Mouse (Mus musculus): ENCODE measurements around the gene Gm10401. TPM values are rescaled to one million over a fixed set of nuclear protein-coding genes. Genes with fewer than 3 reads are reported as not detected.
"Not testable (repeated sequence)": the region's sequence is repeated elsewhere in the genome, so short reads cannot be mapped to it uniquely, and the experiment has no call there.

Gm10401 gene
- polyA plus RNA-seq, 1 experiment from 2014 or later = 31.5 TPM

GRCm38 (mm10) chr5:115076144-115076901 is 21.8 kb downstream of the Gm10401 start:
- Histone ChIP-seq H3K27me3 (ENCODE audit: control insufficient read depth, insufficient read depth, low read length) (no peaks in the 10 kb centered on the region), H3K9me3 (ENCODE audit: control insufficient read depth, low read length) (no peaks in the 10 kb centered on the region), H3K4me3 (ENCODE audit: control insufficient read depth in 1 of 2, insufficient read depth in 1 of 2, low read depth in 1 of 2, low read length in 2 of 2) (no peak overlapping the region), H3K4me2 (ENCODE audit: low read length) (no peak overlapping the region), H3K27ac (replicated peaks in 1 of 2; ENCODE audit: control insufficient read depth in 1 of 2, insufficient read depth in 1 of 2, low read depth in 2 of 2, low read length in 2 of 2) (no peak overlapping the region), H3K36me3 (ENCODE audit: control insufficient read depth, insufficient read depth, low read length) (peaks cover 28% of the 10 kb centered on the region), H3K4me1 (ENCODE audit: control insufficient read depth in 2 of 2, insufficient read depth in 2 of 2, low read length in 2 of 2) (peaks cover 8 to 15% of the 10 kb centered on the region in 2 experiments), H3K9ac (ENCODE audit: low read length) (no peak overlapping the region)
- ATAC-seq (ENCODE audit: insufficient number of reproducible peaks, insufficient read depth, low FRiP score, low read depth) = no peak
- WGBS = 43% methylated on average over 5 of the region's 5 CpGs

- Histone ChIP-seq H3K4me1 (ENCODE audit: control insufficient read depth in 2 of 2, insufficient read depth in 2 of 2, low read length in 2 of 2) (peaks cover 10 to 19% of the 10 kb centered on the region in 2 experiments), H3K9me3 (ENCODE audit: control insufficient read depth, low read length) (no peaks in the 10 kb centered on the region), H3K36me3 (ENCODE audit: control insufficient read depth, insufficient read depth, low read length) (peaks cover 28% of the 10 kb centered on the region), H3K4me3 (ENCODE audit: control insufficient read depth in 1 of 2, insufficient read depth in 1 of 2, low read depth in 1 of 2, low read length in 2 of 2) (no peak overlapping the region), H3K27me3 (ENCODE audit: control insufficient read depth, insufficient read depth, low read length) (no peaks in the 10 kb centered on the region), H3K9ac (ENCODE audit: low read length) (no peak overlapping the region), H3K27ac (replicated peaks in 1 of 2; ENCODE audit: control insufficient read depth in 1 of 2, insufficient read depth in 1 of 2, low read depth in 2 of 2, low read length in 2 of 2) (no peak overlapping the region), H3K4me2 (ENCODE audit: low read length) (no peak overlapping the region)
- no peak for ATAC-seq (ENCODE audit: insufficient number of reproducible peaks, insufficient read depth, low FRiP score, low read depth)
- WGBS = 73% methylated on average over 4 of the region's 4 CpGs
These were observed 23.3 kb downstream of the Gm10401 start for GRCm38 (mm10) chr5:115074749-115075148.

GRCm38 (mm10) chr5:115073306-115073705 is 24.8 kb downstream of the Gm10401 start:
- WGBS = 85% methylated on average over 7 of the region's 8 CpGs
- H3K4me1 ChIP-seq (ENCODE audit: control insufficient read depth in 2 of 2, insufficient read depth in 2 of 2, low read length in 2 of 2) = peaks cover 14 to 29% of the 10 kb centered on the region in 2 experiments
- H3K27ac ChIP-seq (replicated peaks in 1 of 2; ENCODE audit: control insufficient read depth in 1 of 2, insufficient read depth in 1 of 2, low read depth in 2 of 2, low read length in 2 of 2); H3K4me2 ChIP-seq (ENCODE audit: low read length); H3K9ac ChIP-seq (ENCODE audit: low read length); H3K9me3 ChIP-seq (ENCODE audit: control insufficient read depth, low read length); H3K4me3 ChIP-seq (ENCODE audit: control insufficient read depth in 1 of 2, insufficient read depth in 1 of 2, low read depth in 1 of 2, low read length in 2 of 2); H3K27me3 ChIP-seq (ENCODE audit: control insufficient read depth, insufficient read depth, low read length); ATAC-seq (ENCODE audit: insufficient number of reproducible peaks, insufficient read depth, low FRiP score, low read depth): not testable (repeated sequence)
- H3K36me3 ChIP-seq (ENCODE audit: control insufficient read depth, insufficient read depth, low read length) = peaks cover 28% of the 10 kb centered on the region

GRCm38 (mm10) chr5:115072143-115072542 is 26.0 kb downstream of the Gm10401 start:
- no peak for ATAC-seq (ENCODE audit: insufficient number of reproducible peaks, insufficient read depth, low FRiP score, low read depth)
- Histone ChIP-seq H3K4me2 (ENCODE audit: low read length) (0 out of 2 replicates have a peak overlapping the region, but pooled peaks have one; percentile 4), H3K4me3 (ENCODE audit: control insufficient read depth in 1 of 2, insufficient read depth in 1 of 2, low read depth in 1 of 2, low read length in 2 of 2) (no peak overlapping the region), H3K27ac (replicated peaks in 1 of 2; ENCODE audit: control insufficient read depth in 1 of 2, insufficient read depth in 1 of 2, low read depth in 2 of 2, low read length in 2 of 2) (no peak overlapping the region), H3K36me3 (ENCODE audit: control insufficient read depth, insufficient read depth, low read length) (peaks cover 23% of the 10 kb centered on the region), H3K4me1 (ENCODE audit: control insufficient read depth in 2 of 2, insufficient read depth in 2 of 2, low read length in 2 of 2) (peaks cover 21 to 36% of the 10 kb centered on the region in 2 experiments), H3K27me3 (ENCODE audit: control insufficient read depth, insufficient read depth, low read length) (no peaks in the 10 kb centered on the region), H3K9me3 (ENCODE audit: control insufficient read depth, low read length) (no peaks in the 10 kb centered on the region), H3K9ac (ENCODE audit: low read length) (no peak overlapping the region)
- WGBS = 77% methylated on average over 7 of the region's 7 CpGs

GRCm38 (mm10) chr5:115071096-115071901 is 26.8 kb downstream of the Gm10401 start:
- H3K4me2 ChIP-seq (ENCODE audit: low read length) = no peak overlapping the region
- ATAC-seq (ENCODE audit: insufficient number of reproducible peaks, insufficient read depth, low FRiP score, low read depth) = no peak
- no peak overlapping the region for H3K4me3 ChIP-seq (ENCODE audit: control insufficient read depth in 1 of 2, insufficient read depth in 1 of 2, low read depth in 1 of 2, low read length in 2 of 2)
- H3K9me3 ChIP-seq (ENCODE audit: control insufficient read depth, low read length) = no peaks in the 10 kb centered on the region
- no peak overlapping the region; the same call in 1 of the 2 replicates for H3K9ac ChIP-seq (ENCODE audit: low read length)
- H3K27ac ChIP-seq (replicated peaks in 1 of 2; ENCODE audit: control insufficient read depth in 1 of 2, insufficient read depth in 1 of 2, low read depth in 2 of 2, low read length in 2 of 2) = no peak overlapping the region
- H3K36me3 ChIP-seq (ENCODE audit: control insufficient read depth, insufficient read depth, low read length) = peaks cover 20% of the 10 kb centered on the region
- WGBS = 80% methylated on average over 11 of the region's 11 CpGs
- H3K27me3 ChIP-seq (ENCODE audit: control insufficient read depth, insufficient read depth, low read length) = no peaks in the 10 kb centered on the region
- peaks cover 21 to 43% of the 10 kb centered on the region in 2 experiments for H3K4me1 ChIP-seq (ENCODE audit: control insufficient read depth in 2 of 2, insufficient read depth in 2 of 2, low read length in 2 of 2)

- ATAC-seq (ENCODE audit: insufficient number of reproducible peaks, insufficient read depth, low FRiP score, low read depth) = no peak
- peaks cover 24 to 51% of the 10 kb centered on the region in 2 experiments for H3K4me1 ChIP-seq (ENCODE audit: control insufficient read depth in 2 of 2, insufficient read depth in 2 of 2, low read length in 2 of 2)
- no peaks in the 10 kb centered on the region for H3K9me3 ChIP-seq (ENCODE audit: control insufficient read depth, low read length)
- 96% methylated on average over 2 of the region's 2 CpGs for WGBS
- H3K36me3 ChIP-seq (ENCODE audit: control insufficient read depth, insufficient read depth, low read length) = peaks cover 12% of the 10 kb centered on the region
- H3K4me2 ChIP-seq (ENCODE audit: low read length) = no peak overlapping the region
- no peak overlapping the region for H3K4me3 ChIP-seq (ENCODE audit: control insufficient read depth in 1 of 2, insufficient read depth in 1 of 2, low read depth in 1 of 2, low read length in 2 of 2)
- H3K27me3 ChIP-seq (ENCODE audit: control insufficient read depth, insufficient read depth, low read length) = no peaks in the 10 kb centered on the region
- H3K27ac ChIP-seq (replicated peaks in 1 of 2; ENCODE audit: control insufficient read depth in 1 of 2, insufficient read depth in 1 of 2, low read depth in 2 of 2, low read length in 2 of 2) = no peak overlapping the region
- H3K9ac ChIP-seq (ENCODE audit: low read length) = no peak overlapping the region
These were observed 27.6 kb downstream of the Gm10401 start for GRCm38 (mm10) chr5:115070457-115070856.

- Histone ChIP-seq H3K27ac (replicated peaks in 1 of 2; ENCODE audit: control insufficient read depth in 1 of 2, insufficient read depth in 1 of 2, low read depth in 2 of 2, low read length in 2 of 2) (no peak overlapping the region), H3K27me3 (ENCODE audit: control insufficient read depth, insufficient read depth, low read length) (no peaks in the 10 kb centered on the region), H3K36me3 (ENCODE audit: control insufficient read depth, insufficient read depth, low read length) (peaks cover 4% of the 10 kb centered on the region), H3K9ac (ENCODE audit: low read length) (no peak overlapping the region), H3K9me3 (ENCODE audit: control insufficient read depth, low read length) (no peaks in the 10 kb centered on the region), H3K4me1 (ENCODE audit: control insufficient read depth in 2 of 2, insufficient read depth in 2 of 2, low read length in 2 of 2) (peaks cover 24 to 59% of the 10 kb centered on the region in 2 experiments), H3K4me3 (ENCODE audit: control insufficient read depth in 1 of 2, insufficient read depth in 1 of 2, low read depth in 1 of 2, low read length in 2 of 2) (no peak overlapping the region), H3K4me2 (ENCODE audit: low read length) (no peak overlapping the region)
- 85% methylated on average over 3 of the region's 3 CpGs for WGBS
- ATAC-seq (ENCODE audit: insufficient number of reproducible peaks, insufficient read depth, low FRiP score, low read depth) = no peak
These were observed 28.5 kb downstream of the Gm10401 start for GRCm38 (mm10) chr5:115069611-115070010.
